Mouse (Mus musculus) layer of hippocampus, postnatal 25 days (tissue): Measurements from ENCODE around the gene Ihh. TPM values are rescaled to one million over a fixed set of nuclear protein-coding genes. Genes with fewer than 3 reads are reported as not detected.

Source experiments
- DNase-seq, 2 experiments: peaks; one replicate each; pipeline ENCODE4 v3.0.0; 2022; ENCODE audit warnings: mixed read lengths in 2 of 2, low spot score in 1 of 2; ENCODE audit errors: extremely low spot score in 1 of 2
- total RNA-seq, 2 experiments: library from RNA; stranded (reverse); gene quantifications; 2 replicates each; pipeline ENCODE4 v1.2.3; 2021

The Ihh gene
- total RNA-seq, 2 experiments from 2014 or later, result 0.10 to 0.38 TPM

DNA sequence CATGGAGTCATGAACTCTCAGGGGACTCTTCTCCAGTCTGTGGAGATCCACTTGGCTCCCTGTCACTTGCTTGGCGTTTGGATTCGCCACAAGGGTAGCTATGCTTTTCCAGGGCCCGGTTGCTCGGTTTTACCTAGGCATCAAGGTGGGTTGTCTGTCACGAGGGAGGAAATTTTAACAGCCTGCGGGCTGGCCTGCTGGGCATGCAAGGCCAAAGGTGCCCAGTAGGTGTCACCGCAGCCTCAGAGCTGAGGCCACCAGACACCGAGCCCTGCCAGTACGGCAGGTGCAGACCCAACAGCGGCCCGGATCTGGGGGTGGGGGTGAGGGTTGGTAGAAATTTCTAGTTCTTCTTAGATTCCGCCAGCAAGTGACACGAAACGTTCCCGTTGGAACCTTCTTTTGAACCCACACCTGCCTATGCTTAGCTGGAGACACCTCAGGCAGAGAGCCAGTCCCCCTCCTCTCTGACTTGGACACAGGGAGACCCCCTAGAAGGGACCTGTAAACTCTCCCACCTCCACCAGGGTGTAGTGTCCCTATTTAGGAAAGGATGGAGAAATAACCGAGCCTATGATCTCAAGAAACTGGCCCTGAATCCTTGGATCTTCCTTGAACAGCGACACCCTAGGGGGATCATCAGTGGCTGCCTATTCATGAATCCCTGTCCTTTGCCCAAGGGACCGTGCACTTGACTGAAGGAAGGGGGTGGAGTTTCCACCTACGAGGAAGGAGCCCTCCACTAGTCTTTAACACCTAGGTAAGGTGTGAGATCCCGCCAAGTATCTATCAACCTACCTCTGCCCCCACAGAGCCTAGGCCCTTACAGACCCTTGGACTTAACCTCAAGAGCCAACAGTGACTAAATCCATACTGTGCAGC is 2.4 kb downstream of the Ihh start:
- peak; percentile 51 to 67 for DNase-seq

- DNase-seq, result no peak
Measured at GRCm38 (mm10) chr1:74947986-74948670, 3.3 kb downstream of the Ihh start.

DNA sequence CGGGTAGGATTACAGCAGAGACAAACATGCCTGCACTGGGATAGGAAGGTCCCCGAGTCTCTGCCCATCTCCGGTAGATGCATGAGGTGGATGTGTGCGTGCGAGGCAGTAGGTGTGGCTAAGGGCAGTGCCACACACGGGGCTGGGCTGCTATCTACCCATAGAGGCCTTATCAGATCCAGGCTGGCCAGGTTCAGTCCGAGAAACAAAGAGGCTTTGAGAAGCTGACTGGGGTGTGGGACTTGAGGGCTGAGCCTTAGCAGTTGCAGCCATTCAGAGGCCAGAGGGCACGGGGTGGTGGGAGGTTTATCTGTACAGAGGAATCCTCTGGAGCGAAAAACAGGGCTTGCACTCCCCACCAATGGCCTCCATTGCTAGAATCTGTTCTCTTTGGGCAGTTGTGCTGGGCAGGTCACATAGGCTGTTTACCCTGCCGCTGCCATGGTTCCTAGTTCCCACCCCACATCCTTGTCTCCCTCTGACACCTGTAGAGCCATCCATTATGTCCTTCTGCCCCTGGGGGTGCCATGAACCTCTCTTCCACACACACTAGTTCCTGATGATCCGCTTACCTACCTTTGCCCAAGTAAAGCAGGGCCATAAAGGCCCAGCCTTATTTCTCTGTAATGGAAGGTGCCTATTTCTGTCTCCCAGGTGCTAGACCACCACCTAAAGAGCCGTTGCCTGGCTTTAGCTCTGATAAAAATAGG is 9.7 kb downstream of the Ihh start:
- DNase-seq, result no peak

DNA sequence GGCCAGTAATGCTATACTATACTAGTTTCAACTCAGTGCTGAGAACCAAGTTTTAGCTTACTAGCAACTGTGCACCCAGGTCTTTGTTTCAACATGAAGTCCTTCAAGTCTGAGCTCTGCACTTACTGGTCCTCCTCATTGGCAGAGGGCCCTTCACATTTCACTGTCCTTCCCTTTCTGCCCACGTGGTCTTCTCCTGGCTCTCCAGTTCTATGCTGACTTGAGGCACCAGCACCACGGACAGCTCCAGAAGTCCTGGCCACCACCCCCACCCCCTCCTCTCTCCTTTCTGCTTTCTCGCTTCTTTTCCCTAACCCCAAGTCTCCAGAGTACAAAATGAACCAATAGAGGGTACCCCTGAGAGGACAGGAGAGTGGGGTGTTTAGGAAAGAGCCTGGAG is 11.7 kb downstream of the Ihh start:
- no peak for DNase-seq

- DNase-seq, result no peak
Measured at GRCm38 (mm10) chr1:74936221-74936830, 15.1 kb downstream of the Ihh start.

- peak in 1 of 2 experiments; percentile 70 for DNase-seq
Measured at GRCm38 (mm10) chr1:74935402-74935801, 16.1 kb downstream of the Ihh start, which contains the start of gene Cfap65. TSS of gene Cfap65 (minus strand) at chr1:74935599.

GRCm38 (mm10) chr1:74927621-74928296 is 23.7 kb downstream of the Ihh start:
- DNase-seq, result no peak

- peak in 1 of 2 experiments; percentile 51 for DNase-seq
Measured at GRCm38 (mm10) chr1:74926721-74927120, 24.8 kb downstream of the Ihh start.

GRCm38 (mm10) chr1:74924464-74924863 is 27.0 kb downstream of the Ihh start:
- no peak for DNase-seq

GRCm38 (mm10) chr1:74915706-74916105 is 35.8 kb downstream of the Ihh start:
- DNase-seq, result no peak

DNA sequence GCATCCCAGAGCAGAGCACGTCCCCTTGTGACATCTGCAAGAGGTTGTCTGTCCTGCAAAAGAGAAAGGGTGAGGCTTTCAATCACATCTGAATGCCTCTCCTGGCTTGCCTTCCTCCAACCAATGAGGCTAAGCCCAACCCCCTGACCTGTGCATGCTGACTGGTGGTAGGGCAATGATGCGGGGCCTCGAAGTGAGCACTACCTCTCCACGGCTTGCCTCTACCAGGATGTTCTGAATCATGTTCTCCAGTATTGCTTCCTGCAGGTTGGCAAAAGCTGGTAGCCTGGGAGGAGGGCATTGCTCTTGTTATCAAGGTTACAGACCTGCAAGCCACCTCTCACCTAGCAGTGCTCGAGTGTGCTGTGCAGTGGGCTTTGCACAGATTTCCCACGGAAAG is 49.3 kb downstream of the Ihh start:
- no peak for DNase-seq

DNA sequence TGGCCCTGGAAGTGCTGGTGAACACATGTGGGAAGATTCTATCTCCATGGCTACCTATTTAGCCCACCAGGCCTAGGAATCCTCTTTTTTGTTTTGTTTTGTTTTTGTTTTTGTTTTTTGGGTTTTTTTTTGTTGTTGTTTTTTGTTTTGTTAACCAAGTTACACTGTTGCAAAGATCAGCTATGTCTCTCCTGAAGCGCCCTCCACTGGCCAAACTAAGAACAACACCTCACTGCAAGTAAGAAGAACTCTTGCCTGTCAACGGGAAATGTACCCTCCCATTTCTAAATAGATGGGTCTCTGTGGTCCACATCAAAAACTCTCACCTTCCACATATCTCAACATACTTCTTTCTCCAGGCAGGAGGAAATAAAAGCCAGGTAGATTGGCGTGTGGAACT is 49.8 kb downstream of the Ihh start:
- DNase-seq, result peak; percentile 47 to 89

GRCm38 (mm10) chr1:74900341-74901285 is 50.9 kb downstream of the Ihh start:
- no peak for DNase-seq

- no peak for DNase-seq
Measured at GRCm38 (mm10) chr1:74898656-74899431, 52.6 kb downstream of the Ihh start.

GRCm38 (mm10) chr1:74897976-74898375 is 53.5 kb downstream of the Ihh start:
- DNase-seq, result no peak
